Mouse (Mus musculus): ENCODE measurements around the gene Klk1b24.

GRCm38 (mm10) chr7:44239913-44240312 lies 51.9 kb downstream of the Klk1b24 start:
- TF ChIP-seq CTCF (IDR thresholded peaks at IDR 0.05) (no peak), EP300 (IDR thresholded peaks at IDR 0.05; ENCODE audit: insufficient read depth, low read depth, low read length) (no peak)

Measured in heart, adult 2 months (tissue).